Mouse (Mus musculus) heart, adult 2 months (tissue): ENCODE measurements around the gene Opalin.

Experiments used
- CTCF ChIP-seq: fragments of 200-600 bp; IDR thresholded peaks from 2 replicates; pipeline ENCODE4 v1.8.1; 2022; ENCODE audit warnings: antibody characterized with exemption, mild to moderate bottlenecking, moderate library complexity
- EP300 ChIP-seq: fragments of 200-500 bp; IDR thresholded peaks from 2 replicates; pipeline ENCODE4 v1.6.1; 2011; ENCODE audit warnings: low read depth, low read length, control low read depth; ENCODE audit not compliant: insufficient read depth

DNA sequence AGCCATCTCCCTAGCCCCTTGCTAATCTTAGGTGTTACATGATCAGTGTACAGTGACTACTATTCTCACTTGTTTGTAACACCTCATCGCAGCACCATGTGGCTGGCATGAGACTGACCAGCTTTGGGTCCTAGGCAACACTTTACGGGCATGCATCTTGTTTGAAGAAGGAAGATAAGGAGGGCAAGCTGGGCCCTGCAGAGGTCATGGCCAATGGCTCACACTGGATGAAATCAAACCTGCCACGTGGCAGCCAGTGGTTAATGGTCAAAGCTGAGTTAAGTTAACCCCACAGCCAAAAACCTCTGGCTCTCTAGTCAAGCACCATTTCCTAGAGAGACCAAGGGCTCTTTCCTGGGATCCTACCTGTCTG, 28.7 kb downstream of the Opalin start:
- TF ChIP-seq CTCF, result no peak
- TF ChIP-seq EP300, result no peak
